Mouse (Mus musculus): ENCODE results near the gene Limk2. TPM values are rescaled to one million over a fixed set of nuclear protein-coding genes. Genes with fewer than 3 reads are reported as not detected.

Limk2 gene
- total RNA-seq, 1 experiment: 80.5 TPM

DNA sequence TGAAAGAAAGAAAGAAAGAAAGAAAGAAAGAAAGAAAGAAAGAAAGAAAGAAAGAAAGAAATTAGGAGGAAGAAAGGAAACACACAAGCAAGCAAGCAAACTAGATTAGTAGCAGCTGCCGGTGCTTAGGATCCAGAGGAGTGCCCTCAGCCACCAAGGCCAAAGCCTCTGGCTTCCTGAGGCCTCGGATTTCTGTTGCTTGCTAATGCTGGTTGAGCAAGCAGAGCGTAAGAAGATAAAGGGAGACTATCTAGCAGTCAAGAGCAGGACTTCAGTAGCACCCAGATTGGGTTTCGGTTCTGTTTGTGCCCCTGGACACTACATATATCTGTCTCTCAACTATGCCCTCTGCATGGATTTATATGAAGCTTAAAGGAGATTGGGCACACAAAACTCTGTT, 13.3 kb upstream of the Limk2 start:
- Histone ChIP-seq H3K9me3 (ENCODE audit: control insufficient read depth, insufficient read depth, low read depth, low read length) (no peaks in the 10 kb centered on the region), H3K27ac (ENCODE audit: insufficient read depth, low read depth, low read length, poor library complexity, severe bottlenecking) (no peak overlapping the region), H3K4me3 (ENCODE audit: insufficient read depth in 1 of 2, low read depth in 1 of 2, low read length in 2 of 2, poor library complexity in 1 of 2, severe bottlenecking in 1 of 2) (no peak overlapping the region), H3K4me1 (ENCODE audit: control insufficient read depth in 2 of 2, insufficient read depth in 2 of 2, low read length in 2 of 2, poor library complexity in 1 of 2) (peaks cover 0 to 9% of the 10 kb centered on the region in 2 experiments; a peak in 1 of 4 replicates), H3K9ac (ENCODE audit: insufficient read depth, low read depth, low read length, poor library complexity, severe bottlenecking) (no peak overlapping the region), H3K36me3 (ENCODE audit: control insufficient read depth, insufficient read depth, low read length, poor library complexity, severe bottlenecking) (peaks cover 8% of the 10 kb centered on the region; the same call in 1 of the 2 replicates)
- no peak for DNase-seq (ENCODE audit: low read depth, low spot score)
- TF ChIP-seq CHD2 (IDR thresholded peaks at IDR 0.05; ENCODE audit: low read depth, low read length) (no peak), ZC3H11A (IDR thresholded peaks at IDR 0.05; ENCODE audit: borderline replicate concordance, low read depth, low read length) (no peak), HCFC1 (IDR thresholded peaks at IDR 0.05; ENCODE audit: borderline replicate concordance, insufficient read depth, low read length) (no peak)
- in situ Hi-C loops (cut with MboI; ENCODE audit: low sequenced_read_pairs in 2 of 2, unreplicated experiment in 2 of 2): no loop called here

DNA sequence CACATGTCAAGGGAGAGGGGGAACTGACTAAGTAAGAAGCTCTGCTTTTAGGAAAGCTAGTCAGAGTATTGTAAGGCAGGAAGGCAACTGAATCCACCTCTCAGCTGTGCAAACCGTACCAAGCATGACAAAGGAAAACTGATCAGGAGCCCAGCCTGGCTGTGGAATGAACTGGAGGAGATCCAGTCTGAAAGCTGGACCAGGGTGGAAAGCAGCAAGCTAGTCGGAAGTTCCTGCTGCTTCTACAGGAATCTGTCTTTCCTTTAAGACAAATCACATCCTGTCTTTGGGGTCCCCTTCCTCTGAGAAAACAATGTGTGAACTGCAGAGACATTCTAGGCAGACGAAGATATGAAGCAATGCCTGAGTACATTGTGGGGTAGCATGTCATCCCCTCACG, 9.8 kb upstream of the Limk2 start:
- no peak overlapping the region for H3K4me3 ChIP-seq (ENCODE audit: insufficient read depth in 1 of 2, low read depth in 1 of 2, low read length in 2 of 2, poor library complexity in 1 of 2, severe bottlenecking in 1 of 2)
- peaks cover 13% of the 10 kb centered on the region; the same call in 1 of the 2 replicates for H3K36me3 ChIP-seq (ENCODE audit: control insufficient read depth, insufficient read depth, low read length, poor library complexity, severe bottlenecking)
- no peaks in the 10 kb centered on the region for H3K9me3 ChIP-seq (ENCODE audit: control insufficient read depth, insufficient read depth, low read depth, low read length)
- in situ Hi-C loops (cut with MboI; ENCODE audit: low sequenced_read_pairs in 2 of 2, unreplicated experiment in 2 of 2): no loop called here
- no peak for DNase-seq (ENCODE audit: low read depth, low spot score)
- H3K27ac ChIP-seq (ENCODE audit: insufficient read depth, low read depth, low read length, poor library complexity, severe bottlenecking): no peak overlapping the region
- TF ChIP-seq CHD2 (IDR thresholded peaks at IDR 0.05; ENCODE audit: low read depth, low read length): no peak
- TF ChIP-seq MAFK (IDR thresholded peaks at IDR 0.05; ENCODE audit: insufficient read depth, low read depth, low read length): no peak
- no peak for TF ChIP-seq ZC3H11A (IDR thresholded peaks at IDR 0.05; ENCODE audit: borderline replicate concordance, low read depth, low read length)
- no peak for TF ChIP-seq ZNF384 (IDR thresholded peaks at IDR 0.05; ENCODE audit: low read depth, low read length)
- TF ChIP-seq HCFC1 (IDR thresholded peaks at IDR 0.05; ENCODE audit: borderline replicate concordance, insufficient read depth, low read length): no peak
- H3K4me1 ChIP-seq (ENCODE audit: control insufficient read depth in 2 of 2, insufficient read depth in 2 of 2, low read length in 2 of 2, poor library complexity in 1 of 2): peaks cover 0 to 4% of the 10 kb centered on the region in 2 experiments; a peak in 1 of 4 replicates
- no peak overlapping the region for H3K9ac ChIP-seq (ENCODE audit: insufficient read depth, low read depth, low read length, poor library complexity, severe bottlenecking)

DNA sequence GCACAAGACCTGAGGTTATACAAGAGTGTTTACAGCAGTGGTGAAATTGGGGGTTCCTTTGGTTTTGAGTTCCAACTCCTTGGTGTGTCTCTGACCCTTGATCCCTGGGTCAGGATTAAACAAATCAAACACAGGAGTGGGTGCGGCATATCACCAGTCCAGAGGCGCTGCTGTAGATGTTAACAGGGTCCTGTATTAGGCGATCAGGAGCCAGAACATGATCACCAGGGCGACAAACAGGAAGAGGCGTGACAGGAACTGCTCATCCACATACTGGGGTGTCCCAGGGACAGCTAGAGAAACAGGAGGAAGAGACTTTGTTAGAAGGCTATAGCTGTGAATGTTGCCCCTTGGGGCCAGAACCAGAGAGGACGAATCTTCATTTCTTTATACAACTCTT, 8.8 kb upstream of the Limk2 start:
- no peaks in the 10 kb centered on the region for H3K9me3 ChIP-seq (ENCODE audit: control insufficient read depth, insufficient read depth, low read depth, low read length)
- peaks cover 13% of the 10 kb centered on the region; the same call in 1 of the 2 replicates for H3K36me3 ChIP-seq (ENCODE audit: control insufficient read depth, insufficient read depth, low read length, poor library complexity, severe bottlenecking)
- TF ChIP-seq ZNF384 (IDR thresholded peaks at IDR 0.05; ENCODE audit: low read depth, low read length): no peak
- no peak for TF ChIP-seq CHD2 (IDR thresholded peaks at IDR 0.05; ENCODE audit: low read depth, low read length)
- in situ Hi-C loops (cut with MboI; ENCODE audit: low sequenced_read_pairs in 2 of 2, unreplicated experiment in 2 of 2): no loop called here
- peaks cover 0 to 4% of the 10 kb centered on the region in 2 experiments; a peak in 1 of 4 replicates for H3K4me1 ChIP-seq (ENCODE audit: control insufficient read depth in 2 of 2, insufficient read depth in 2 of 2, low read length in 2 of 2, poor library complexity in 1 of 2)
- no peak overlapping the region for H3K27ac ChIP-seq (ENCODE audit: insufficient read depth, low read depth, low read length, poor library complexity, severe bottlenecking)
- H3K4me3 ChIP-seq (ENCODE audit: insufficient read depth in 1 of 2, low read depth in 1 of 2, low read length in 2 of 2, poor library complexity in 1 of 2, severe bottlenecking in 1 of 2): no peak overlapping the region
- no peak for DNase-seq (ENCODE audit: low read depth, low spot score)
- H3K9ac ChIP-seq (ENCODE audit: insufficient read depth, low read depth, low read length, poor library complexity, severe bottlenecking): no peak overlapping the region

DNA sequence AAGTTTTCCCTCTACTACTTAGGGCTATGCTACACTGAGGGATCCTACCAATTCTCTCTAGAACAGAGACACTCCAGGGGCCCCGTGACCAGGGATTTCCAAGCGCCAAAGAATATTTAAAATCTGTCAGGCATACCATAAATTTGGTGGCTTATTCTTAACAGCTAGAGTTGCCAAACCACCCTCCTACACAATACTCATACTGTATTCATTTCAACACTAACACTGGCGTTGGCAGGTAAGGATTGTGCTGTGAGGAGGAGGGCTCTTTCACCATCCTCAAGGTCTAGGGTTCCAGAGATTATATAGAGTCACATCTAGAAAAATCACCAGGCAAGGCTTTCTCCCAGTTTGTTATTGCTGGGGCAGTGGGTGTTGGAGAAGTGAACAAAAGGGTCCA, 7.4 kb upstream of the Limk2 start:
- H3K9me3 ChIP-seq (ENCODE audit: control insufficient read depth, insufficient read depth, low read depth, low read length): no peaks in the 10 kb centered on the region
- DNase-seq (ENCODE audit: low read depth, low spot score): no peak
- H3K36me3 ChIP-seq (ENCODE audit: control insufficient read depth, insufficient read depth, low read length, poor library complexity, severe bottlenecking): peaks cover 13% of the 10 kb centered on the region; the same call in 1 of the 2 replicates
- in situ Hi-C loops (cut with MboI; ENCODE audit: low sequenced_read_pairs in 2 of 2, unreplicated experiment in 2 of 2): no loop called here
- H3K4me3 ChIP-seq (ENCODE audit: insufficient read depth in 1 of 2, low read depth in 1 of 2, low read length in 2 of 2, poor library complexity in 1 of 2, severe bottlenecking in 1 of 2): no peak overlapping the region
- no peak for TF ChIP-seq MAFK (IDR thresholded peaks at IDR 0.05; ENCODE audit: insufficient read depth, low read depth, low read length)
- TF ChIP-seq HCFC1 (IDR thresholded peaks at IDR 0.05; ENCODE audit: borderline replicate concordance, insufficient read depth, low read length): no peak
- H3K9ac ChIP-seq (ENCODE audit: insufficient read depth, low read depth, low read length, poor library complexity, severe bottlenecking): no peak overlapping the region
- H3K27ac ChIP-seq (ENCODE audit: insufficient read depth, low read depth, low read length, poor library complexity, severe bottlenecking): no peak overlapping the region
- H3K4me1 ChIP-seq (ENCODE audit: control insufficient read depth in 2 of 2, insufficient read depth in 2 of 2, low read length in 2 of 2, poor library complexity in 1 of 2): peaks cover 0 to 4% of the 10 kb centered on the region in 2 experiments; a peak in 1 of 4 replicates

DNA sequence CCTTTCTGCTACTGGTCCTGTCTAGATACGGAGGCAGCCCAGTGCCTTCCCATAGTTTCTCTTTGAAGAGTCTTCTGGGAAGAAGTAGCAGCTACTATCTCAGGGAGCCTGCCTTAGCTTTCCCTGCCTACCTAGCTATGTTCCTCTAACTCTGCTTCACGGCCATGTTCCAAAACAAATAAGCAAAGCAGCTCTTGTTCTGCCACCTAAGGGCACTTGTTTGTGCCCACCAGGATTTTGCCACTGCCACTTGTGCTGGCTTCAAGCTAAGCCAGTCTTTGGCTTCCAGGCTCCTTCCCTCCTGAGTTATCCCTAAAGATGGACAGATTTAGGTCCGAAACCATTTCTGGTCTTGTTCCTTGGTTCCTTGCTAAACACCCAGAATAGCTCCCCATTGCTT, 3.1 kb upstream of the Limk2 start:
- DNase-seq (ENCODE audit: low read depth, low spot score): no peak
- 0 out of 4 replicates have a peak, but pooled peaks cover 0 to 2% of the 10 kb centered on the region in 2 experiments for H3K4me1 ChIP-seq (ENCODE audit: control insufficient read depth in 2 of 2, insufficient read depth in 2 of 2, low read length in 2 of 2, poor library complexity in 1 of 2)
- no peak for TF ChIP-seq MAFK (IDR thresholded peaks at IDR 0.05; ENCODE audit: insufficient read depth, low read depth, low read length)
- TF ChIP-seq CHD2 (IDR thresholded peaks at IDR 0.05; ENCODE audit: low read depth, low read length): no peak
- no peak for TF ChIP-seq HCFC1 (IDR thresholded peaks at IDR 0.05; ENCODE audit: borderline replicate concordance, insufficient read depth, low read length)
- no peak for TF ChIP-seq ZC3H11A (IDR thresholded peaks at IDR 0.05; ENCODE audit: borderline replicate concordance, low read depth, low read length)
- no peak for TF ChIP-seq ZNF384 (IDR thresholded peaks at IDR 0.05; ENCODE audit: low read depth, low read length)
- peaks cover 4% of the 10 kb centered on the region; the same call in 1 of the 2 replicates for H3K36me3 ChIP-seq (ENCODE audit: control insufficient read depth, insufficient read depth, low read length, poor library complexity, severe bottlenecking)
- H3K4me3 ChIP-seq (ENCODE audit: insufficient read depth in 1 of 2, low read depth in 1 of 2, low read length in 2 of 2, poor library complexity in 1 of 2, severe bottlenecking in 1 of 2): no peak overlapping the region
- no peak overlapping the region for H3K9ac ChIP-seq (ENCODE audit: insufficient read depth, low read depth, low read length, poor library complexity, severe bottlenecking)
- H3K27ac ChIP-seq (ENCODE audit: insufficient read depth, low read depth, low read length, poor library complexity, severe bottlenecking): no peak overlapping the region
- in situ Hi-C loops (cut with MboI; ENCODE audit: low sequenced_read_pairs in 2 of 2, unreplicated experiment in 2 of 2): no loop called here
- H3K9me3 ChIP-seq (ENCODE audit: control insufficient read depth, insufficient read depth, low read depth, low read length): no peaks in the 10 kb centered on the region
